24 mouse cellular contexts compared by ENCODE assay signal in genomic region chr3:86917048-86917447, GRCm38 (mm10). TPM values are rescaled to one million over a fixed set of nuclear protein-coding genes. Genes with fewer than 3 reads are reported as not detected.
A peak's percentile ranks its signal among the peaks of the same experiment; 100 is the strongest.
DNase-seq lines count a peak whose midpoint lies in the region; ATAC-seq and TF ChIP-seq lines count a peak whose summit lies in the region.
"Had no signal": no experiment of that assay in that cellular context is flagged by ENCODE, and none has a peak within 500 bp of the region (broad histone marks: within the 10 kb centered on the region; RNA-seq: fewer than 3 reads in every experiment).

No protein-coding gene starts in this region.

- no peak overlapping the region for H3K9ac ChIP-seq in forebrain, embryonic 12.5 days
- no peak overlapping the region for H3K9ac ChIP-seq in forebrain, embryonic 11.5 days (ENCODE audit: low read length)
- H3K9ac ChIP-seq in neural tube, embryonic 12.5 days: no peak overlapping the region
- H3K9ac ChIP-seq in midbrain, postnatal 0 days (replicated peaks; ENCODE audit: low read length, poor library complexity, severe bottlenecking): no peak overlapping the region
- H3K9ac ChIP-seq: embryonic facial prominence, embryonic 13.5 days; kidney, embryonic 15.5 days; limb, embryonic 13.5 days; liver, embryonic 13.5 days; lung, embryonic 14.5 days had no signal

- no peak overlapping the region for H3K27ac ChIP-seq in forebrain, embryonic 12.5 days
- H3K27ac ChIP-seq in forebrain, embryonic 11.5 days (ENCODE audit: low read depth, low read length): no peak overlapping the region
- no peak overlapping the region for H3K27ac ChIP-seq in neural tube, embryonic 12.5 days
- H3K27ac ChIP-seq in midbrain, postnatal 0 days (ENCODE audit: low read depth, low read length): no peak overlapping the region
- H3K27ac ChIP-seq: embryonic facial prominence, embryonic 13.5 days; heart, adult 2 months; kidney, embryonic 15.5 days; limb, embryonic 13.5 days; liver, embryonic 13.5 days had no signal

- 95% methylated on average over 5 of the region's 5 CpGs for WGBS in forebrain, embryonic 12.5 days
- 96% methylated on average over 5 of the region's 5 CpGs for WGBS in forebrain, embryonic 11.5 days
- 92% methylated on average over 5 of the region's 5 CpGs for WGBS in neural tube, embryonic 12.5 days
- WGBS in midbrain, postnatal 0 days: 97% methylated on average over 5 of the region's 5 CpGs

- peaks cover 7% of the 10 kb centered on the region; the same call in 1 of the 2 replicates for H3K36me3 ChIP-seq in forebrain, embryonic 12.5 days (replicated peaks)
- H3K36me3 ChIP-seq in forebrain, embryonic 11.5 days (ENCODE audit: control insufficient read depth, insufficient read depth, low read length): no peaks in the 10 kb centered on the region; the same call in 1 of the 2 replicates
- peaks cover 10% of the 10 kb centered on the region for H3K36me3 ChIP-seq in neural tube, embryonic 12.5 days
- H3K36me3 ChIP-seq in midbrain, postnatal 0 days (ENCODE audit: insufficient read depth, low read length): no peaks in the 10 kb centered on the region
- H3K36me3 ChIP-seq: kidney, embryonic 15.5 days; limb, embryonic 13.5 days; liver, embryonic 13.5 days had no signal

- intact Hi-C loops in left cerebral cortex, postnatal 10 days (cut with DNase I): no loop called here

- peak overlapping the region; percentile 72 for H3K4me2 ChIP-seq in forebrain, embryonic 12.5 days
- no peak overlapping the region for H3K4me2 ChIP-seq in forebrain, embryonic 11.5 days (ENCODE audit: low read depth, low read length, severe bottlenecking)
- peak overlapping the region; percentile 79; the same call in 1 of the 2 replicates for H3K4me2 ChIP-seq in neural tube, embryonic 12.5 days (replicated peaks)
- H3K4me2 ChIP-seq in midbrain, postnatal 0 days (ENCODE audit: low read depth, low read length, poor library complexity, severe bottlenecking): peak overlapping the region; percentile 72
- H3K4me2 ChIP-seq: kidney, embryonic 15.5 days; limb, embryonic 13.5 days; liver, embryonic 13.5 days; lung, embryonic 14.5 days had no signal

- H3K4me1 ChIP-seq in forebrain, embryonic 12.5 days: peaks cover 32% of the 10 kb centered on the region
- H3K4me1 ChIP-seq in forebrain, embryonic 11.5 days (replicated peaks; ENCODE audit: control insufficient read depth, insufficient read depth, low read length): no peaks in the 10 kb centered on the region; the same call in 1 of the 2 replicates
- peaks cover 28% of the 10 kb centered on the region for H3K4me1 ChIP-seq in neural tube, embryonic 12.5 days
- H3K4me1 ChIP-seq in midbrain, postnatal 0 days (ENCODE audit: insufficient read depth, low read length): peaks cover 22% of the 10 kb centered on the region

- no peaks in the 10 kb centered on the region for H3K27me3 ChIP-seq in forebrain, embryonic 12.5 days
- H3K27me3 ChIP-seq in forebrain, embryonic 11.5 days (ENCODE audit: control insufficient read depth, insufficient read depth, low read length): no peaks in the 10 kb centered on the region
- no peaks in the 10 kb centered on the region for H3K27me3 ChIP-seq in neural tube, embryonic 12.5 days (replicated peaks)
- no peaks in the 10 kb centered on the region for H3K27me3 ChIP-seq in midbrain, postnatal 0 days (ENCODE audit: insufficient read depth, low read length)
- H3K27me3 ChIP-seq: Patski had no signal

- H3K4me3 ChIP-seq in forebrain, embryonic 12.5 days (replicated peaks): no peak overlapping the region; the same call in 1 of the 2 replicates
- H3K4me3 ChIP-seq in forebrain, embryonic 11.5 days (ENCODE audit: low read depth, low read length): no peak overlapping the region
- no peak overlapping the region for H3K4me3 ChIP-seq in neural tube, embryonic 12.5 days
- no peak overlapping the region for H3K4me3 ChIP-seq in midbrain, postnatal 0 days (ENCODE audit: low read depth, low read length)
- H3K4me3 ChIP-seq: embryonic facial prominence, embryonic 13.5 days; heart, adult 2 months; kidney, embryonic 15.5 days; limb, embryonic 13.5 days; liver, embryonic 13.5 days had no signal

- DNase-seq in forebrain, embryonic 11.5 days (ENCODE audit: low spot score): no peak
- no peak for DNase-seq in neural tube, embryonic 10.5 days (ENCODE audit: extremely low spot score, low spot score)
- DNase-seq in midbrain, postnatal 0 days (ENCODE audit: low spot score): no peak
- DNase-seq in left cerebral cortex, postnatal 10 days (ENCODE audit: extremely low spot score in 1 of 2, low spot score in 2 of 2): no peak
- DNase-seq in embryo, embryonic 10 days (ENCODE audit: low spot score): no peak
- DNase-seq: adrenal gland, adult 8-10 months; cerebellum, adult 8-10 months; gastrocnemius, postnatal 14 days; heart, adult 2 months; heart, postnatal 36 days; kidney, postnatal 4 days; liver, embryonic 13.5 days; lung, embryonic 14.5 days; lung, postnatal 4 days; right cerebral cortex, postnatal 4 days; thymus, postnatal 14 days had no signal

- ATAC-seq in forebrain, embryonic 12.5 days (ENCODE audit: low FRiP score): no peak
- ATAC-seq in forebrain, embryonic 11.5 days (replicated peaks; ENCODE audit: low FRiP score): no peak
- no peak for ATAC-seq in neural tube, embryonic 12.5 days (ENCODE audit: low FRiP score, low read depth)
- no peak for ATAC-seq in midbrain, postnatal 0 days (ENCODE audit: low FRiP score)
- ATAC-seq in CD4-positive, CD25-positive, alpha-beta regulatory T cell, adult 4 months: no peak
- ATAC-seq: intestine, postnatal 0 days; Patski had no signal

- no peaks in the 10 kb centered on the region for H3K9me3 ChIP-seq in forebrain, embryonic 12.5 days
- H3K9me3 ChIP-seq in forebrain, embryonic 11.5 days (ENCODE audit: control insufficient read depth, low read length): no peaks in the 10 kb centered on the region
- H3K9me3 ChIP-seq in neural tube, embryonic 12.5 days: no peaks in the 10 kb centered on the region
- H3K9me3 ChIP-seq in midbrain, postnatal 0 days (ENCODE audit: low read length): no peaks in the 10 kb centered on the region
- H3K9me3 ChIP-seq: embryonic facial prominence, embryonic 13.5 days; kidney, embryonic 15.5 days; limb, embryonic 13.5 days; liver, embryonic 13.5 days had no signal

- TF ChIP-seq CTCF in midbrain, postnatal 0 days (IDR thresholded peaks at IDR 0.05): no peak

RNA-seq across cellular contexts. Expression of gene Dclk2, which starts 3.6 kb away (rescaled TPM):
- polyA plus RNA-seq in forebrain, embryonic 12.5 days (2016; fragmentation: Nextera tagmentation; extraction: Ambion mirVana): 79.3 and 104 TPM in 2 replicates
- 44.2 and 49.0 TPM in 2 replicates for polyA plus RNA-seq in forebrain, embryonic 11.5 days (2014; fragmentation: Nextera tagmentation; extraction: Ambion mirVana)
- polyA plus RNA-seq in neural tube, embryonic 12.5 days (2016; fragmentation: Nextera tagmentation; extraction: Ambion mirVana): 66.2 and 67.0 TPM in 2 replicates
- 158 and 162 TPM in 2 replicates for total RNA-seq in midbrain, postnatal 0 days (2014; rRNA removed)
- 61.8 and 71.6 TPM in 2 replicates for polyA plus RNA-seq in midbrain, postnatal 0 days (2015; fragmentation: Nextera tagmentation; extraction: Ambion mirVana)
- 1 to 10 TPM; 2.4 to 3.5 TPM for polyA plus RNA-seq in CD4-positive, CD25-positive, alpha-beta regulatory T cell, adult 4 months (2017; shearing (Covaris generic))
- total RNA-seq in left cerebral cortex, postnatal 10 days (2021): 100 to 1,000 TPM; 100 to 104 TPM

Comparison
In these comparisons a context has a peak if more than half of its experiments do, and no peak if none do; other contexts are left out.
1. RNA of gene Dclk2, which starts 3.6 kb away (polyA plus RNA-seq): 79.3 to 104 TPM in forebrain, embryonic 12.5 days, 61.8 to 71.6 TPM in midbrain, postnatal 0 days, 66.2 to 67.0 TPM in neural tube, embryonic 12.5 days and 44.2 to 49.0 TPM in forebrain, embryonic 11.5 days; 2.4 to 3.5 TPM in CD4-positive, CD25-positive, alpha-beta regulatory T cell, adult 4 months; every median in the first group is over 10 times any median in the second.